Comparison of ENCODE assay signal across 20 mouse cellular contexts in the genomic region with DNA sequence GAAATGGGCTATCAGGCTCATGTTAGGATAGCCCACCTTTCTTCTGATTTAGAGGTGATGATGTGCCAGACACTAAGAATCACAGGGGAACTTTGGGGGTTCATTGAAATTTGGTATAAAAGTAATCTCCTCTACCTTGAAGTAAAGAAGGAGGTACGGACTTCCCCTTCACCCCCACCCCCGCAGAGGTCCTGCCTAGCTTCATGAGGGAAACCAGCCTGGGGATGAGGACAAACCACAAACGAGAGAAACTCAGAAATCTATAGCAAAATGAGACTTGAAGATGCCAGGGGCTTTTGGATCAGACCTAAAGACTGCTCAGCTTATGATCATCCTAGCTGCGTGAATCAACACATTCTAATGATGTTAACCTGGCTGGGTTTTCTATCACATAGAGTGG. TPM values are rescaled to one million over a fixed set of nuclear protein-coding genes. Genes with fewer than 3 reads are reported as not detected.
DNase-seq lines count a peak whose midpoint lies in the region; ATAC-seq and TF ChIP-seq lines count a peak whose summit lies in the region.
"Had no signal": no experiment of that assay in that cellular context is flagged by ENCODE, and none has a peak within 500 bp of the region (broad histone marks: within the 10 kb centered on the region; RNA-seq: fewer than 3 reads in every experiment).

No protein-coding gene starts in this region.

- peak overlapping the region; percentile 74 for H3K27ac ChIP-seq in spleen, adult 2 months (ENCODE audit: insufficient read depth, low read length)
- no peak overlapping the region for H3K27ac ChIP-seq in gastrocnemius, adult 2 months
- H3K27ac ChIP-seq: embryonic facial prominence, embryonic 13.5 days; forebrain, embryonic 12.5 days; heart, embryonic 13.5 days; hindbrain, embryonic 15.5 days had no signal

- H3K4me3 ChIP-seq in spleen, adult 2 months (ENCODE audit: extremely low read depth, insufficient read depth, insufficient read length) = no peak overlapping the region
- no peak overlapping the region for H3K4me3 ChIP-seq in gastrocnemius, adult 2 months
- H3K4me3 ChIP-seq: embryonic facial prominence, embryonic 13.5 days; forebrain, embryonic 12.5 days; heart, embryonic 13.5 days; hindbrain, embryonic 15.5 days had no signal

- 30% methylated on average over 4 of the region's 4 CpGs for WGBS in spleen, adult 2 months

- intact Hi-C loops in gastrocnemius, adult 2 months (cut with DNase I) = no loop called here
- intact Hi-C loops in gastrocnemius, postnatal 14 days (cut with DNase I; ENCODE audit: low total_unique reads) = no loop called here

- TF ChIP-seq CTCF in spleen, adult 2 months (IDR thresholded peaks at IDR 0.05; ENCODE audit: extremely low read depth, insufficient read depth, insufficient read length, insufficient replicate concordance) = no peak
- TF ChIP-seq CTCF in gastrocnemius, adult 2 months (IDR thresholded peaks at IDR 0.05) = no peak

- H3K27me3 ChIP-seq in spleen, adult 2 months (ENCODE audit: control insufficient read depth, insufficient read depth, low read length) = no peaks in the 10 kb centered on the region
- H3K27me3 ChIP-seq: embryonic facial prominence, embryonic 13.5 days; forebrain, embryonic 12.5 days; heart, embryonic 13.5 days; hindbrain, embryonic 15.5 days; Patski had no signal

- no peak for TF ChIP-seq POLR2A in spleen, adult 2 months (IDR thresholded peaks at IDR 0.05; ENCODE audit: low read depth, low read length)

- ATAC-seq in CD4-positive, CD25-positive, alpha-beta regulatory T cell, adult 4 months = peak; percentile 30
- ATAC-seq: forebrain, embryonic 16.5 days had no signal

- peaks cover 21% of the 10 kb centered on the region; the same call in 1 of the 2 replicates for H3K4me1 ChIP-seq in spleen, adult 2 months (ENCODE audit: control insufficient read depth, insufficient read depth, insufficient read length)
- H3K4me1 ChIP-seq: forebrain, embryonic 12.5 days; heart, embryonic 13.5 days; hindbrain, embryonic 15.5 days had no signal

- H3K36me3 ChIP-seq in spleen, adult 2 months (ENCODE audit: control insufficient read depth, insufficient read depth, low read length) = no peaks in the 10 kb centered on the region
- H3K36me3 ChIP-seq: embryonic facial prominence, embryonic 13.5 days; forebrain, embryonic 12.5 days; heart, embryonic 13.5 days; hindbrain, embryonic 15.5 days had no signal

- DNase-seq in spleen, adult 2 months (ENCODE audit: low read depth in 1 of 2, low spot score in 2 of 2) = no peak
- no peak for DNase-seq in spleen, postnatal 14 days (ENCODE audit: low spot score in 2 of 2)
- peak; percentile 70 for DNase-seq in induced T-regulatory cell, adult 2 months (ENCODE audit: low read depth)
- DNase-seq in right cerebral cortex, postnatal 10 days (ENCODE audit: low spot score in 2 of 2) = no peak
- DNase-seq in gastrocnemius, adult 2 months = no peak
- no peak for DNase-seq in gastrocnemius, postnatal 14 days
- DNase-seq: adrenal gland, adult 8-10 months; cerebellum, adult 11 months; cerebellum, adult 8-10 months; cerebellum, postnatal 36 days; gastrocnemius, postnatal 36 days; heart, adult 11 months; heart, postnatal 36 days had no signal

RNA-seq across cellular contexts. Expression of a gene that starts 14.7 kb away (rescaled TPM):
- 57.1 and 77.5 TPM in 2 replicates for polyA plus RNA-seq in spleen, adult 2 months (2012; rRNA removed)
- 10 to 100 TPM; 24.3 to 26.3 TPM for polyA plus RNA-seq in CD4-positive, CD25-positive, alpha-beta regulatory T cell, adult 4 months (2017; shearing (Covaris generic))
- 10 to 100 TPM; 18.4 to 23.5 TPM for total RNA-seq in gastrocnemius, adult 2 months (2021)
- total RNA-seq in gastrocnemius, postnatal 14 days (2021) = 10 to 100 TPM; 29.9 to 36.5 TPM
